Mouse (Mus musculus): Measurements from ENCODE around the gene Hamp2.

DNA sequence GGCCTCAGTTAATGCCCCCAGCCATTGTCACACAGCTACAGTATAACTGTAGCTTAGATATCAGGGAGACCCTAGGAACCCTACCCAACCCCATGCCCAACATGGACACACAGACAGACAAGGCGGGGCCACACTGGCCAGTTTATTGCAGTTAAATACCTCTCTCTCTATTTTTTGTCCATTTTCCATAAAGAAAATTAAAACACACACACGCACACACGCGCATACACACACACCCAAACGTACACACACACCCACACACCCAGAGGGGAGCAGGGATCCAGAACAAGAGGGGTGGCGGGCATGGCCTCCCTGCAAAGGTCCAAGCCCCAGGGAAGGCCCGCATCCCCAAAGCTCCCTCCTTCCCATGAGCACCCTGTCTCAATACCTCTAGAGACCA lies 21.4 kb upstream of the Hamp2 start:
- no peak for TF ChIP-seq CTCF (IDR thresholded peaks at IDR 0.05; ENCODE audit: control insufficient read depth, insufficient read depth, low read length)
- no peak for TF ChIP-seq POLR2A (IDR thresholded peaks at IDR 0.05; ENCODE audit: borderline replicate concordance, control insufficient read depth, low read depth, low read length)

Data from bone marrow, adult 2 months (tissue).